Mouse (Mus musculus) adrenal gland, adult 18-20 months (tissue): ENCODE results near the gene Stab2. TPM values are rescaled to one million over a fixed set of nuclear protein-coding genes. Genes with fewer than 3 reads are reported as not detected.

Experiments
- DNase-seq, 2 experiments: peaks; one replicate each; pipeline ENCODE4 v3.0.0; 2021 to 2022; ENCODE audit warnings: low spot score in 2 of 2
- total RNA-seq, 2 experiments: library from RNA; stranded (reverse); gene quantifications; 1 replicate in 1 of 2; 2 replicates in 1 of 2; pipeline ENCODE4 v1.2.3; 2021

Stab2 gene
- total RNA-seq, 2 experiments from 2014 or later, result 0.03 to 0.22 TPM

DNA sequence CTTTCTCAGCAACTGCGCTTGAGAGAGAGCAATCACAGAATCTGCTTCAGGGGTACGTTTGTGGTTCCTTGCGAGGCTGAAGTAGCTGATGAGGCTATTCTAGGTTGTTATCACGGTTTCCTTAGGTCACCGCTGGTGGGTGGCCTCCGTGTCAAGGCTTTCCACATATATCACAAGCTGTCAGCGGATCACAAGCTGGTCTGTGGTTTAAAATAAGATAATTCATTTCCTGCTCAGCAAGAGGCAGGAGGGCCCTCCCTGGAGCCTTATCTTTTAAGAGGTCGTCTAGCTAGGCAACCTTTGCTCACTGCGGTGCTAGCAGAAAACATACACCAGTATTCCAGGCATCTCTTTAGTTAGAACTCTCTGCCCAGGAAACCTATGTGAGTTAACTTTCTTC, 17.2 kb downstream of the Stab2 start:
- peak in 1 of 2 experiments; percentile 14 for DNase-seq

DNA sequence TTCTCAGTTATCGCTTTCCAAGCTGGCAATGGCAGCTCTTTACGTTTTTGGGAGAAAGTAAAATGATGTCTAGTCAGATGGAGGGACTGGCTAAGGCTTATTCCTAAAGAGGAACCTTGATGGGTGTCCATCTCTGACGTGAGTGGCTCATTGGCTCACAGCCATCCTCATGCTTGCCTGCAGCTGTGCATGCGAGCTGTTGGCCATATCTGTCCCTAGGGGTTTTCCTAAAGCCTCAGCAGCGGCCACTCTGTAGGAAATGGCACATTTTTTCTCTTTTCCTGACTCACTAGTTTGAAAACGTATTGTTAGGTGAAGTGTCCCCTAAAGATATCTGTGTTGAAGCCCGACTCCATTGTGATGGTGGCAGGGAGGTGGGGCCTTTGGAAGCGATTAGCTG, 18.0 kb downstream of the Stab2 start:
- DNase-seq, result no peak

DNA sequence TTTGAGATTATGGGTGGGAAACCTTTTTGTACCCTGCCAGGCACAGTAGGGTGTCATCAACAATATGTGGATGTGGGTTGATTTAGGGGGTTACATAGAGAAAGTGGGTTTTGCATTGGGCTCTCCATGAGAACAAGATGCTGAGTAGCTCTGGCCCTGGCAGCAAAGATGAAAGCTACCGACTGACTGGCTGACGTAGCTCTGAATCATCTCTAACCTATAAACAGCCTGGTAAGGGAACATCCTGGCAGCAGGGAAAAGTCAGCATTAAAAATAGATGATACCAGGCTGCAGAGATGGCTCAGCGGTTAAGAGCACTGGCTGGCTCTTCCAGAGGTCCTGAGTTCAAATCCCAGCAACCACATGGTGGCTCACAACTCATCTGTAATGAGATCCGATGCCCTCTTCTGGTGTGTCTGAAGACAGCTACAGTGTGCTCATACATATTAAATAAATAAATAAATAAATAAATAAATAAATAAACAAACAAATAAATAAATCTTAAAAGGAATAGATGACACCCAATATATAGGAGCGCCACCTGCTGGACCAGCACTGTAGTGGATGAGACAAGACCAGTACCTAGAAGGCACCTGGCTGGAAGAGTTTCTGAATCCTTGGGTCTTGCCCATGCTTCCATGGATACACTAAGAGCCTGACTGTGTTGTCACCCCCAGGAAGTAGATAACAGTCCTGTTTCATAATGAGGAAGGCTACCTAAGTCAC, 31.7 kb downstream of the Stab2 start:
- peak; percentile 45 to 55 for DNase-seq

DNA sequence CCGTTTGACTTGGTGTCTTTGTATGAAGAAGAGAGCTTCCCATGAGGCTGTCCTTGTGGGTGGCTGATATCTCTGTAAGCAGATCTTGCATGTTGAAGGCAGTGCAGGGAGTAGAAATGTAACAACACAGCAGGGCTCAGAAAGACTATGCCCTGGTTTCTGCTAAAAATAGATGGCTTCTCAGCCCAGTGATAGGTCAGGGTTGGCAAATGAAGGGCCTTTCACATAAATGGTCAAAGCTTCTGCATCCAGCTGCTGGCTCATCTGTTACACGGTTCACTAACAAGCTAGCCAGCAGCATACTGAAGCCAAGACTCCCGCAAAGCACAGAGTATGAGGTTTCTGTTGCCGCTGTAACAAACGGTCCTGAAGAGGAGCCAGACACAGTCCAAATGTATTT, 34.5 kb downstream of the Stab2 start:
- no peak for DNase-seq

DNA sequence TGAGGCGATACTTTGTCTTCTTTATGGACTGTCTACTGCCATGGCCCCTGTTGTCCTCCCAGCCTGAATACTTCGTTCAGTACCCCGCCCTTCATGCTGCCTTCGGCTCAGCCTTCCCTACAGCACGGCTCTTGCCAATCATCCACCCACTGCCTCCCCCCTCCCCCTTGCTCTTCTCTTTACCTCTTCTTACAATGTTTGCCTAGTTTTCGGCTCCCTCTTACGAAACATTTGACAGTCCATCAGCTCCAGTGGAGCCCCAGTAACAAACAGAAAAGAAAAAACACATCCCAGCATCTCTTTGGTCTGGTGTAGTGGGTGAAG, 35.4 kb downstream of the Stab2 start:
- no peak for DNase-seq

DNA sequence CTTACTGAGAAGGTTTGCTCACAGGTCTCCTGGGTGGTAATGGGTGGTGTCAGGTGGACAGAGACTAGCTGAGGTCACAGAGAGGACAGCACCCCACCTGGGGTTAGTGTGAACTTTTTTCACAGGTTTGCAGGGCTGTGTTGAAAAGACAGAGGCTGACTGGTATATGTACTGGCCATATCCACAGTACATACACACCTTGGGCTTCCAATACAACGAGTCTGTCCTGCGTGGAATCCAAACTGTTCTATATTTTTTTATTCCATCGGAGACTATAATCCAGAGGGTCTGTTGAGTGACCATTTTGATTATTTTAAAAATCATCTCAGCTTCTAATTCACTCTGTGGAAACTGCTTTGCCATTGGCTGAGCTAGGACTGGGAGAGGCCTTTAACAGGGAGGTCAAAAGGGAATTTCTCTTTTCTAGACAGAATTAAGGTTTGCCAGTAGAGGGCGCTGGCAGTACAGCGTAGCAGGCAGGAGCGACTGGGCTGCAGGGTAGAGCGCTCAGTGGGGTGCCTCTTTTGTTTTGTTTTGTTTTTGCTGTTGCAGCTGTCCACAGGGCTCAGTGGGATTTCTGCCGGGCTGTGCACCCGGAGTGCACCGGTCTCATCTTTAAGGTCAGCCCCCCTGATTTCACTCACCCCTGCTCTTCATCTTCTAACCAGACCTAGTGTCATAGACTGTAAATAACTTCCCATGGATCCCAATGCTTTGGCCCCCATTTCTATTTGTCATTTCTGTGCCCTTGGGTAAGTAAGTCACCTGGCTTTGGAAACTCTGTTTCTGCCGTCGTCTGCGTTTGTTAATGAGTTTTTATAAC, 35.9 kb downstream of the Stab2 start:
- peak; percentile 62 to 71 for DNase-seq

DNA sequence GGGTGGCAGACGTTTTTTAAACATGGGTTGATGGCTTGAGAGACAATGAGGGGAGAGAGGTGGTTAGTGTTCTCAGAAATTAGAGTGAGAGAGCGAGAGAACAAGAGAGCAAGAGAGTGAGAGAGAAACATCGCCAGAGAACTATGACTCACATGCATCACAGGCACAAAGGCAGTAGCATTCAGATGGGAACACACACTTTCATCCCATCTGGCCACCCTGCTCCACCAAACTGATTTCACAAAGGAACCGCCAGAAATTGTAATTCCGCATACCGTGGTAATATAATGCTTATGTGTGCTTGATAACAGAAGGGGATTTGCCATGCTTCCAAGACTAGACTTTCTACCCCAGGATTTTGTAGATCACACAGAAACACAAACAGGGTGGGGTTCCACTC, 38.5 kb downstream of the Stab2 start:
- no peak for DNase-seq

DNA sequence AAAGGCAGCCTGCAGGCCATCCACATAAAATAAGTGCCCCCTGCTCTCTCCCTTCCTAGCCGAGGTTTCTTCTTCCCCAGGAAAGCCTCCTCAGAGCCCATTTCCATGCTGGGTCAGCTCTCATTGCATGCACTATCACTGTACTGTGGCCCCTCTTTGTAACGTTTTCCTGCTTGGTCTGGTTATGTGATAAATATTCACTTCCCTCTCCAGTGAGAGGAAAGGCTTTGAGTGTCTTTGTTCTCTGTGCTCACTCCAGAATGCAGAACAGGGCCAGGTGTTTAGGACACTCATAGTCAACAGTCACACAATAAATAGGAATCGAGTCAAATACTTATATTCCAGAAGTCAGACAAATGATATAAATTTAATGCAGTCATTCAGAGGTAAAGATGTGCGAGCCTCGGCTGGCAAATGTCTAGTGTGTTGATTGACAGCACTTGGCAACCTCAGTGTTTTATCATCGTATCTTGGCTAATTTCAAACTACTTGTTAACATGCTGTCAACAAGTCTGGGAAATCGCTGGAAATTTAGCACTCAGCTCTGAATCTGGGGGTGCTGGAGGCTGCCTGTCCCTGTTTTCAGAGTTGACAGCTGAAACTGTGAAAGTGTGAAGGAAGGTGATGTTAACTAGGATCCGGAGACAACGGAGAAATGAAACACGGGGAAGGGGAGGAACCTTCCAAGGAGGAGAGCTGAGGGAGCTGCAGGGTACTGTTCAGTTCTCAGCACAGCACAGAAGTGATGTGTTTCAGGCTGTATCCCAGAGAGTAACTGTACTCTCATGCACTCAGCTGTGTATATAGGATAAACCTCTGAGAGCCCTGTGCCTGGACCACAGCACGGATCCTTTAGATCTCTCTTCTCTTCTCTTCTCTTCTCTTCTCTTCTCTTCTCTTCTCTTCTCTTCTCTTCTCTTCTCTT, 46.0 kb downstream of the Stab2 start:
- no peak for DNase-seq

DNA sequence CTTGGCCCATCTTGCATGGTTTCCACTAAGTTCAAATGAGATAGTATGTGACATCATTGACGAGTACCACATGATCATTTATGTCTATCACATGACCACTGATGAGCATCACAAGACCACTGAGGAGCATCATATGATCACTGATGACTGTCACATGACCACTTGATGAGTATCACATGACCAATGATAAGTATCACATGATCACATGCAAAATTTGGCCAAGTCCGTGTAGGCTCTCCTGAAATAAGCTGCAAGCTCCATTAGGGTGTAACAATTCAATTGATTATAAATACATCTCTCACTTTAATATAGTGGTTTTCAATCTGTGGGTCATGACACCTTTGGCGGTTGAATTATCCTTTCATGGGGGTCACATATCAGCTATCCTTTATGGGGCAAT, 52.5 kb downstream of the Stab2 start:
- DNase-seq, result no peak

DNA sequence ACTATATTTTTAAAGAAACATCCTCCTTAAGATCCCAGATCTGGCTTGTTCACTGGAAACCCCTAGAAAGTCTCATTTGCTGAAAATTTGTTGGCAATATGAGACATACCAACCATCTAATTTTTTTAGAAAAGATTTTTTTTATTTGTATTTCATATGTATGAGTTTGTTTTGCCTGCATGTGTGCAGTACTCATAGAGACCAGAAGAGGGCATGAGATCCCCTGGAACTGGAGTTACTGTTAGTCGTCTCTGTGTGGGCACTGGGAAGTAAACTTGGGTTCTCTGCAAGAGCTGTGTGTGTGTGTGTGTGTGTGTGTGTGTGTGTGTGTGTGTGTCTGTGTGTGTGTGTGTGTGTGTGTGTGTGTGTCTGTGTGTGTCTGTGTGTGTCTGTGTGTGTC, 55.1 kb downstream of the Stab2 start:
- DNase-seq, result no peak

DNA sequence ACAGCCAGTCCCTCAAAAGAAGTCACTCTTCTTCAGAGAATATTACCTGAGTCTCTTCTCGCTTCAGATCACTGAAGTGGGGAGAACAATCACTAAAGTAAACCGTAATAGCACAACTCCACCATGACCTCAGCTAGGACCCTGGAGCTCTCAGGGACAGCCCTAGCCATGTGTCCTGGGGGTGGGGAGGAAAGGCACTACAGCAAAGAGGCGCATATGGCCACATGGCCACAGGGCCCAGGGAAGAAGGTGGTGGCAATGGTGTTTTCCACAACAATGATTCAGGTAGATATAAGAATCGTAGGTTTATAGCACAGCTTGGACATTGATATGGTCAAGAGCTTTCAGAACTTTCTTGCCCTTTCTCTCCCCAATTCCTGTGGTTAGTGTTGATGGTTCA, 57.0 kb downstream of the Stab2 start:
- no peak for DNase-seq

DNA sequence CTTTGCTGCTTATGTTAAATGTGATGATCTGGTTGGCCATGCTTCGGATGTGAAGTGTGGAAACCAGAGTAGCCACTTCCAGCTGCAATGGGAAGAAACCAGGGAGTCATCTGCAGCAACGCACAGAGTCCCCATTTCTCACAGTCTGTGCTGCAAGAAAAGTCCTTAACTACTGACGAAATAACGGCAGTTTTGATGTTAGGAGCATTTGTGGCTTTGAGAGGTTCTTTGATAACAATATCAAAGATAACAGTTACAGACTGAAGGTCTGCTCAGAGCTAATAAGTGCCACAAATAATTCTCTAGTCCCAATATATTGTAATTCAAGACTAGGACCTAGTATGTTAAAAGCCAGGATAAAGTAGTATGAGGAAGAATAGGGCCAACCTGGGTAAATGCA, 57.9 kb downstream of the Stab2 start:
- DNase-seq, result no peak

DNA sequence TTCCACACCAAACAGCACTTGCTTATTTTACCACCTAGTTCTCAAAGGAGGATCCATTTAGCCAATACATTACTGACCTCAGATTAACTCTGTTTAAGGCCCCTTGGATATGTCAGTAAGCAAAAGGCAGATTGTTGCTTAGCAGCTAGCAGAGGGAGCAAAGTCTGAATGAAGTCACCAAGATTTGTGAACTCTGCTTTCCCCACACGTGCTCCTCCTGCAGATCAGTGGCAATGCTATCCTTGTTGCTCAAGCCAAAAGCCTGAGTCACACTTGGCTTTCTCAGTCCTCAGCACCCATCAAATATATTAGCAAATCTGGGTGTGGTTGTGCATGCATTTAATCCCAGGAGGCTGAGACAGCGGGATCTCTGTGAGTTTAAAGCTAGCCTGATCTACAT, 60.3 kb downstream of the Stab2 start:
- DNase-seq, result no peak

DNA sequence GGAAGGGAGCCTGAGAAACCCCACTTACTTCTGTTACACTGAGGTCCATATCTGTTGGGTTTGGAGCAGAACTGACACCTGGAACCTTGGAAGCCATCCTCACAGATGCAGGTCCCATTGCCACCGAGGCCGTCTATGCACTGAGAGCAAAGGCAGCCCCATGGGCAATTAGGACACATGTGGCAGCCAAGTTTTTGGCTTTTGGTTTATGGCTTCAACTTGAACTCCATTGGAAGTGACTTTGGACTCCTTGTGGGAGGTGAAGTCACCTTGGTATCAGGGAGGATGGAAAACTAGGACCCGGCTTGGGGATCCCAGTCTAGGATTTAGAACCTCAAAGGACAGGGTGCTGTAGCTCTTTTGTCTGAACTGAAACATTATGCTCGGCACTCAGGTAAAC, 67.2 kb downstream of the Stab2 start:
- DNase-seq, result no peak

DNA sequence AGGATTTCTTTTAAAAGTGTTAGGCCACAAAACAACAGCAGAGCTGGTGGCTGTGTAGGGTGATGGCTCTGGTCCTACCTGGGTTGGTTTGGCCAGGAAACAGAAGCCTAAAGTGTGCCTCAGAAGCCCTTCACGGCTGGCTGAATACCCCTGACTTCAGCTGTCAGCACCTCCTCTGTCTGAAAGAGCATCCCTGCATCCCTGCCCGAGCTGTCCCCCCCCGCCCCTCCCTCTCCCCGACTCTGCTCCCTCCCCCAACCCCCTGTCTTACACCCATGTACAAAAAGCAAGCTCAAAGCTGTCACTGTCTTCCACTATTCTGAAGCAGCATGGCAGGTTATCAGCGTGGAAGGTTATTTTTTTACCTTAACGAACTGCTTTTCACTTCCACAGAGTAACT, 73.4 kb downstream of the Stab2 start:
- no peak for DNase-seq

DNA sequence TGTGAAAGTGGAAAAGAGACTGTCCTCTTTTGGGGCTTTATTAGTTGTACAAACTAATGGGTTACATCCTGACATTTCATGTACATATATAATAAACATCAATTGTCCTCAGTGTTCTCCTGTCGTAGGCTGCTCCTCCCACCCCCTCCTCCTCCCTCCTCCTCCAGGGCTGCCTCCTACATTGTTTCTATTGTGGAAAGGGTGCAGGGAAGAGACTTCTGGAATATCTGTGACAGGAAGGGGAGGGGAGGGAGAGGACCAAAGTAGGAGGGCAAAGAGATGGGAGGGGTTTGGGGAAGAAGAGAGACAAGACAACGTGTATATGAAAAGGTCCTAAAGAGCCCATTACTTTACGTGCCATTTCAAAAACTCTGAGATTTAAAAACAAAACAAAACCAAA, 73.9 kb downstream of the Stab2 start:
- DNase-seq, result no peak

DNA sequence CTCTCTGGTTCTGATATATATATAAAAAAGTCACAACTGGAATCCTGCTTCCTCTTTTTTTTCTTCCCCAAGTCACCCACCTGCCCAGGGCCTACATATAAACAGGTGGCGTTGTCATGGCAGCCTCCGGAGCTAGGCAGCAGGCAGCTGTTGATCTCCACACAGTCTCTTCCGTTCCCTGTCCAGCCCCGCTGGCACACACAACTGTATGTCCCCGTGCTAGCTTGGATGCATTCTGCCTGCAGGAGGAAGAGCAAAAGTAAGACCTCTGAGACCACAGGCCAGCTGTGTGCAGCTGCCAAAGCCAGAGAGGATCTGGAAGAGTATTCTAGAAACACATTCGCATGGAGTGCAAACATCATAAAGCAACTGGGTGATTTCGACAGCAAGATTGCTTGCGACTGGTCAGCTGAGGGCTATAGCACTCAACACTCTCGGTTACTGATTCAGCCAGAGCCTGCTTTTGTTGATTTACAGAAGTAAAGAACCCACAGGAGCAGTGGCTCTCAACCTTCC, 74.6 kb downstream of the Stab2 start:
- no peak for DNase-seq

DNA sequence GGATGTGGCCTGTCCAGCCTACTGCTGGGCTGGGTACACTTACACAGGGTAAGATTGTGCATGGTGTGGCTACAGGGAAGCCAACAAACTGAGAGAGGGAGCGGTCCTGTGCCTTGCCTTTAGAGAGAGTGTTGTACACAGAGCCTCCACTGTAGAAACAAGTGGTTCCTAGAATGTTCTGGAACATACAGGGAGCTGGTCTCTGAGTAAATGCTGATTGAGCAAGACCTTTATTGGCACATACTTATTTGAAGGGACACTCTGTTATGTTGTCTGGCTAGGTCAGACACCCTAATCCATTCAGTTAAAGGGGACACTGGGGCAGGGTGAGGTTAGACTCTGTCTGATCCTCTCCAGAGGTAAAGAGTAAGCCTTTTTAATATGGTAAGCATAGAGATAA, 84.2 kb downstream of the Stab2 start:
- no peak for DNase-seq

DNA sequence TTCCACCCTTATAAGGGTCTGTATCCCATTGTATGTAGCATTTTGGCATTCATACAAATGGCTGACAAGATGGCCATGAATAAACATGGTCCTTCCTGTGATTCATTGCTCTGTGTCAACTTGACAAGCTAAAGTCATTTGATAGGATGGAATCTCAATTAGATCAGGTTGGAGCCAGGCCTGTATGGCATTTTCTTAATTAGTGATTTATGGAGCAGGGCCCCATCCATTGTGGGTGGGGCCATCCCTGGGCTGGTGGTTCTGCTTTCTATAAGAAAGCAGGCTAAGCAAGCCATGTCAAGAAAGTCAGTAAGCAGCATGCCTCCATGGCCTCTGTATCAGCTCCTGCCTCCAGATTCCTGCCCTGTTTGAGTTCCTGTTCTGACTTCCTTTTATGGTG, 92.2 kb downstream of the Stab2 start:
- DNase-seq, result no peak

DNA sequence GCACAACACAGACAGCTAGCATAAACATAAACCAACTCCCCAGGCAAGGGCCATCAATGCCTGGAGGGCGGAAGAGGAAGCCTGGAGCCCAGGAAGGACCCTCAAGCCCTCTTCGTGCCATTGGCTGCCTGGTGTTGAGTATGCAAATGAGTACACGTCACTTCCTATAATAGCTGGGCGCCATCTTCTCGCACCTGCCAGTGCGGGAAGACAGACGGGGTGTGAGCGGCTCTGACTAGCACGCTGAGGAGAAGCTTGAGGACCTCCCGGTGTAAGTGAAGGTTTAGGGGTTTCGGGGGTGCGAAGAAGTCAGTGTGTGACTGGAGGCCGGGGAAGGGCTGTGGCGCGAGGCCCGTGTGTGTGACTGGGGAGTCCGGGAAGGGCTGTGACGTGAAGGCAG, 99.3 kb downstream of the Stab2 start:
- DNase-seq, result no peak

DNA sequence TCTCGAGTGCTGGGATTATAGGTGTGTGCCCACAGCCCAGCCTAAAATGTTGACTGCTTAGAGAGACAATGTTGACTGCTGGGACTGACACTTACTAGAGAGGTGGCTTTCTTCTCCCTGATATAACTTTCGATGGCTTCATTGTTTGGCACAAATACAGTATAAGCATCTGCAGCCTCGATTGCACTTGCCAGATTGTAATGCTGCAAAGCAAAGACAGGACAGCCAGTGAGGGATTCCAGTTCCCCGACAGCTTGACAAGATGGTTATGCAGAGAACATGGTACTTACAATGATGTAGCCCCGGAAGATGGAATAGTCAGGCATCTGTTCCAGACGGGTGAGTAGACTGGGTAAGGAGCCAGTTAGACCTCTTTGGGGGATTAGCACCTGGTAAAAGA, 100.8 kb downstream of the Stab2 start:
- DNase-seq, result no peak

DNA sequence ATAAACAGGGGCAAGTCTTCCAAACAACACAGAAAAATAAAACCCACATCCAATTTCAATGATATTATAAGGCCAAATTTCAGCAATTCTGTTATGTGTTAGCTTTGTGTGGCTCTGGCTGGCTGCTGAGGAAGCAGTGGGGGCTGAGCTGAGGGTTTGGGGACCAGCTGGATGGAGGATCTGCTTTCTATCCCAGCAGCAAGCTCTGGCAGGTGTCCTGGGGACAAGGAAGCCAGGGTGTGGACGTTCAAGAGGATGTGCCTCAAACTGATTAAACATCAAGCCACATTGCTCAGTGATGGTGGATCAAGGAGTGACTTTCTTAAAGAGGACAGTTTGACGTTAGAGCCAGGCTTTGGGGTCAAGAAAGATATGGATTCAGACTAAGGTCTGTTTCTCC, 112.3 kb downstream of the Stab2 start:
- DNase-seq, result no peak
